Mouse (Mus musculus) kidney, postnatal 14 days (tissue): ENCODE results near the gene Spz1.
"Not testable (repeated sequence)": the region's sequence is repeated elsewhere in the genome, so short reads cannot be mapped to it uniquely, and the experiment has no call there.

Source experiments
- DNase-seq: peaks from one replicate; pipeline ENCODE4 v3.0.0; 2022; ENCODE audit warnings: mixed read lengths

The Spz1 gene

GRCm38 (mm10) chr13:92576072-92576471 is at the start of gene Spz1:
Spz1 (minus strand) TSS chr13:92576172.
- DNase-seq = no peak

GRCm38 (mm10) chr13:92616459-92616858 is 40.5 kb upstream of the Spz1 start:
- DNase-seq = no peak

GRCm38 (mm10) chr13:92615201-92615600 is 39.2 kb upstream of the Spz1 start:
- no peak for DNase-seq

GRCm38 (mm10) chr13:92613094-92613493 is 37.1 kb upstream of the Spz1 start:
- DNase-seq = no peak

GRCm38 (mm10) chr13:92611917-92612316 is 35.9 kb upstream of the Spz1 start:
- DNase-seq = no peak

GRCm38 (mm10) chr13:92611254-92611784 is 35.3 kb upstream of the Spz1 start:
- DNase-seq = no peak

GRCm38 (mm10) chr13:92610311-92611221 is 34.6 kb upstream of the Spz1 start, which contains the start of gene Serinc5:
Serinc5 (plus strand) TSS chr13:92611091.
- DNase-seq = peak; percentile 98

GRCm38 (mm10) chr13:92609486-92610310 is 33.7 kb upstream of the Spz1 start:
- peak; percentile 71 for DNase-seq

GRCm38 (mm10) chr13:92605306-92605705 is 29.3 kb upstream of the Spz1 start:
- DNase-seq = not testable (repeated sequence)

- no peak for DNase-seq
Observed at GRCm38 (mm10) chr13:92595424-92595823, 19.5 kb upstream of the Spz1 start.

- no peak for DNase-seq
Observed at GRCm38 (mm10) chr13:92594907-92595306, 18.9 kb upstream of the Spz1 start.

GRCm38 (mm10) chr13:92594481-92594880 is 18.5 kb upstream of the Spz1 start:
- no peak for DNase-seq

- DNase-seq = no peak
Observed at GRCm38 (mm10) chr13:92593731-92594396, 17.9 kb upstream of the Spz1 start.

- DNase-seq = peak; percentile 71
Observed at GRCm38 (mm10) chr13:92592786-92593635, 17.0 kb upstream of the Spz1 start.

GRCm38 (mm10) chr13:92592268-92592785 is 16.4 kb upstream of the Spz1 start:
- no peak for DNase-seq

- DNase-seq = no peak
Observed at GRCm38 (mm10) chr13:92591225-92591624, 15.3 kb upstream of the Spz1 start.

- DNase-seq = peak; percentile 42
Observed at GRCm38 (mm10) chr13:92589255-92589654, 13.3 kb upstream of the Spz1 start.

GRCm38 (mm10) chr13:92588704-92589103 is 12.7 kb upstream of the Spz1 start:
- DNase-seq = no peak

- DNase-seq = peak; percentile 53
Observed at GRCm38 (mm10) chr13:92584094-92584717, 8.2 kb upstream of the Spz1 start.

- DNase-seq = peak; percentile 80
Observed at GRCm38 (mm10) chr13:92580220-92581043, 4.5 kb upstream of the Spz1 start.
